Mouse (Mus musculus) midbrain, embryonic 16.5 days (tissue): Measurements from ENCODE around the gene Nr2f2. TPM values are rescaled to one million over a fixed set of nuclear protein-coding genes. Genes with fewer than 3 reads are reported as not detected.

Experiments
- ATAC-seq: fragments of 200-750 bp; cut with Nextera tagmentation; 2 replicates; pipeline ENCODE4 v1.8.0; 2017; ENCODE audit warnings: moderate TSS enrichment
- H3K27ac ChIP-seq: fragments of 300-500 bp; sonication (generic); 2 replicates; pipeline ENCODE4 v1.5.1; 2014; ENCODE audit warnings: mild to moderate bottlenecking, low read length, mixed read lengths
- H3K27me3 ChIP-seq: fragments of 300-500 bp; sonication (generic); 2 replicates; pipeline ENCODE4 v1.6.1; 2014; ENCODE audit warnings: low read depth, low read length, mixed read lengths; ENCODE audit not compliant: control insufficient read depth, insufficient read depth
- H3K36me3 ChIP-seq: fragments of 300-500 bp; sonication (generic); 2 replicates; pipeline ENCODE4 v1.6.1; 2014; ENCODE audit warnings: mild to moderate bottlenecking, low read length, moderate library complexity, mixed read lengths; ENCODE audit not compliant: control insufficient read depth, insufficient read depth
- H3K4me1 ChIP-seq: fragments of 300-500 bp; sonication (generic); 2 replicates; pipeline ENCODE4 v1.6.1; 2014; ENCODE audit warnings: mild to moderate bottlenecking, low read length, mixed read lengths; ENCODE audit not compliant: control insufficient read depth, insufficient read depth
- H3K4me2 ChIP-seq: fragments of 300-500 bp; sonication (generic); 2 replicates; pipeline ENCODE4 v1.6.1; 2014; ENCODE audit warnings: mild to moderate bottlenecking, low read length, mixed read lengths
- H3K4me3 ChIP-seq: fragments of 300-500 bp; sonication (generic); 2 replicates; pipeline ENCODE4 v1.5.1; 2014; ENCODE audit warnings: low read depth, mild to moderate bottlenecking, low read length, moderate library complexity, mixed read lengths
- H3K9ac ChIP-seq: fragments of 300-500 bp; sonication (generic); 2 replicates; pipeline ENCODE4 v1.6.1; 2014; ENCODE audit warnings: low read depth, low read length, mixed read lengths
- H3K9me3 ChIP-seq: fragments of 300-500 bp; sonication (generic); replicated peaks from 2 replicates; pipeline ENCODE4 v1.6.1; 2014; ENCODE audit warnings: mild to moderate bottlenecking, low read length, mixed read lengths; ENCODE audit not compliant: control insufficient read depth, poor library complexity, severe bottlenecking
- WGBS: fragments of 180-500 bp; shearing (Covaris S2); extraction: QIAGEN DNeasy Blood & Tissue Kit; methylation state at CpG from one replicate; pipeline ENCODE4 v1.1.7; 2014; 5-methylcytosine and 5-hydroxymethylcytosine counted together
- polyA plus RNA-seq: library from polyadenylated mRNA; unstranded; fragments of >200 nt; fragmentation: Nextera tagmentation; extraction: Ambion mirVana; gene quantifications from 2 replicates; pipeline ENCODE4 v1.2.1, GENCODE M21; 2015

The Nr2f2 gene
- polyA plus RNA-seq, 1 experiment from 2014 or later: 78.0 TPM

DNA sequence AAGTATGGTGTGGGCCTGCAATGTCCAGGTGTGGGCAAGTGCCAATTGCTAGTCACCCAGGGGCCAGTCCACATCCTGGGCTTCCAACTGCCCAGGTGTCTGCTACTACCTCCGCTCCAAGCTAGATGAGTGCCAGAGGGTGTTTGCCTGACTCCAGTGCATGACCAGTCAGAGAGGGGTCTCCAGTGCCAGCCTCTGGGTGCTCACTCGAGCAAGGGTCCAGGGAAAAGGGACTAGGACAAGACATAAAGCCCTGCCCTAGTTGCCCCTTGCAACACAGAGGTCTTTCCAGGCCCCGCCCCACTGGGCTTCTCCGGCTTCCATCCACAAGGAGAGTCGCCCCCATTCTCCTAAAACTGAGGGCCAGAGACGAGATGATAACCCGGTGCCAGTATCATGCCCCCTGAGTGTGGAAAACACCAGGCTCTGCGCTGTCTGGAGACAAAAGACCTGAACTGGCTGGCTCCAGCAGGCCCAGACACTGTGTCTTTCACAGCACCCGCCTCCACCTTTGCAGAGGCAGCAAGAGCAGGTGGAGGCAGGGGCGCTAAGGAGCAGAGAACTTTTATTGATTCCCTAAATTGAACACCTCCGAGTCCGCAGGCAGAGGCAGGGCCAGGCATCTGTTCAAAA lies 26.4 kb downstream of the Nr2f2 start:
- peak overlapping the region; percentile 61 for H3K27ac ChIP-seq

DNA sequence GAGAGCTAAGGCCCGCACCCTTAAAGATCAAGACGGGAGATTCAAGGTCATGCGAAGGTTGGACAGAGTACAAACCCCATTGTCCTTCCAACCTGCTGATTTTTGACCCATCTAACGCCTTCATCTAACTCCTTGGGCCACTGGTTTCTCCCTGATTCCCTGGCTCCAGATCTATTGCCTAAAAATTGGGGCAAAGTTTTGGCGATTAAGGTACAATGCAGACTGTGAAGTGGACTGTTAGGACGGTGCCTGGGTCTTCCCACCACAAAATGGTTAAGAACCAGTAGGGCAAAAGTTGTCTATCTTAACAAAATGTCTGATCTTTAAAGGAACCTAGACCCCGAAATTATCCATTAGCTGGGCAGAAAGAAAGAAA lies 28.3 kb downstream of the Nr2f2 start:
- no peaks in the 10 kb centered on the region for H3K9me3 ChIP-seq
- no peak overlapping the region for H3K4me3 ChIP-seq
- ATAC-seq: no peak
- no peaks in the 10 kb centered on the region for H3K36me3 ChIP-seq
- 12% methylated on average over 7 of the region's 7 CpGs for WGBS
- H3K27me3 ChIP-seq: peaks cover 53% of the 10 kb centered on the region
- H3K9ac ChIP-seq: no peak overlapping the region
- H3K27ac ChIP-seq: peak overlapping the region; percentile 74
- H3K4me1 ChIP-seq: peaks cover 6% of the 10 kb centered on the region; the same call in 1 of the 2 replicates
- no peak overlapping the region for H3K4me2 ChIP-seq

More for the DNA sequence above, 26.4 kb downstream of the Nr2f2 start:
- WGBS: 20% methylated on average over 12 of the region's 12 CpGs
- H3K9ac ChIP-seq: 0 out of 2 replicates have a peak overlapping the region, but pooled peaks have one; percentile 20
- H3K4me3 ChIP-seq: no peak overlapping the region
- H3K9me3 ChIP-seq: no peaks in the 10 kb centered on the region
- ATAC-seq: no peak
- H3K27me3 ChIP-seq: peaks cover 54% of the 10 kb centered on the region
- no peaks in the 10 kb centered on the region for H3K36me3 ChIP-seq
- H3K4me1 ChIP-seq: peaks cover 8% of the 10 kb centered on the region; the same call in 1 of the 2 replicates
- no peak overlapping the region for H3K4me2 ChIP-seq

DNA sequence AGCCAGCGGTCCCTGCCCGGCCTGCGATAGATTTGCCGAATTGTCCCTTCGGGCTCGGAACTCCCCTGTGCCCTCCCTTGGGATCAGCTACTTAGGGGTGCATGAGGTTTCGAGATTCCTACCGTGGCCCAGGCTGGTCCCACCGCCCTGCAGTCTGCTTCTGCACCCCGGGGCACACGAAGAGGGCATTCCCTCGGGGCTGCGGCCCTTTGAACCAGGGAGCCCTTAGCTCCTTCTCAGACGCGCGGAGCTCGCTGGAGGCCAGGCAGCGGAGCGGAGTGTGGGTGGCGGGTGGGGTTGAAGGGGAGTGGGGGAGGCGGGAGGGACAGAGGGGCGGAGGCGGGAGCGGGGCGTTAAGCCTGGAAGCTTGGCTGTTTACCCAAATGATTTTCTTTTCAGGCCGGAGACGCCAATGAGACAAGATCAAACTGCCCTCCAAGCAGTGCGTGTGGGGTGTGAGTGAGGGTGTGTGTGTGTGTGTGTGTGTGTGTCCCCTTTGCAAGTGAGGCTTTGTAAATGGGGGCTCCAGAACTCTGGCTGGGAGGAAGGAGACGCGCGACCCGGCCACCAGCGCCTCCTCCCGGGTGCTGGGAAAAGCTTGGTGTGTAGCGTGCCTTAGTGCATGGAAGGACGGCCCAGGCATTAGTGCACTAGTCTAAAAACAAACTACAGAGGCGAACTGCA lies 28.8 kb downstream of the Nr2f2 start:
- H3K4me2 ChIP-seq: peak overlapping the region; percentile 44
- no peaks in the 10 kb centered on the region for H3K36me3 ChIP-seq
- peaks cover 56% of the 10 kb centered on the region for H3K27me3 ChIP-seq
- peak overlapping the region; percentile 74 for H3K27ac ChIP-seq
- peaks cover 6% of the 10 kb centered on the region; the same call in 1 of the 2 replicates for H3K4me1 ChIP-seq
- H3K9ac ChIP-seq: peak overlapping the region; percentile 50
- peak overlapping the region; percentile 14; the same call in 1 of the 2 replicates for H3K4me3 ChIP-seq
- H3K9me3 ChIP-seq: no peaks in the 10 kb centered on the region
- peak; percentile 55; the same call in 1 of the 2 replicates for ATAC-seq
- WGBS: 2% methylated on average over 37 of the region's 37 CpGs

DNA sequence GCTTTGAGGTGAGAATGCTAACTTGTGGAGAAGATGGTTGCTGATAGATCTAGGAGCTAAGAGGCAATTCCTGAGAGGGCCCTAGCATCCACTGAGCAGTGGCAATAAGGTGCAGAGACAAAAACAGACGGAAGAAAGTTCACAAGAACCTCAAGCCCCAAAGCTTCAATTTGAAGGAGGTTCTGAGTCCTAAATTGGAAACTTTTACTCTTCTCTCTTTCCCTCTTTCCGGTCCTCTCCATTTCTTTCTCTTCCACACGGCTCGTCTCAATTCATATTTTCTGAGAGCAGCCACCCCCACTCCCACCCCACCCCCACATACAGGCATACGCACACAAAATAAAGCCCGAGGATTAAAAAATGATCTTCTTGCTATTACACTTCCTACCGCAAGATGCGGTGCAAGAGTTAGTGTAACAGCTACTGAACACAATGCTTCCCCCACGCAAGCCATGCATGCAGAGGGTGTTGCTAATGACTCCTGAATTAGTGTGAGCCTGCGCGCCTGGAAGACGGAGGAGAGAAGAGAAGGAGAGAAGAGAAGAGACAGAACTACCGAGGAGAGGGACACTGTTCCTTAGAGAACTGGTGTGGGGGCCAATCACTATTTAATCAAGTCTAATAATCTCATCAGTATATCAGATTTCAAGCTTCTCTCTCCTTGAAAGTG lies 29.8 kb downstream of the Nr2f2 start:
- no peak for ATAC-seq
- H3K9me3 ChIP-seq: no peaks in the 10 kb centered on the region
- 11% methylated on average over 13 of the region's 13 CpGs for WGBS
- H3K4me1 ChIP-seq: peaks cover 6% of the 10 kb centered on the region; the same call in 1 of the 2 replicates
- peak overlapping the region; percentile 6; the same call in 1 of the 2 replicates for H3K4me2 ChIP-seq
- H3K4me3 ChIP-seq: no peak overlapping the region; the same call in 1 of the 2 replicates
- H3K27me3 ChIP-seq: peaks cover 62% of the 10 kb centered on the region
- peak overlapping the region; percentile 48; the same call in 1 of the 2 replicates for H3K27ac ChIP-seq
- H3K36me3 ChIP-seq: no peaks in the 10 kb centered on the region
- no peak overlapping the region for H3K9ac ChIP-seq

DNA sequence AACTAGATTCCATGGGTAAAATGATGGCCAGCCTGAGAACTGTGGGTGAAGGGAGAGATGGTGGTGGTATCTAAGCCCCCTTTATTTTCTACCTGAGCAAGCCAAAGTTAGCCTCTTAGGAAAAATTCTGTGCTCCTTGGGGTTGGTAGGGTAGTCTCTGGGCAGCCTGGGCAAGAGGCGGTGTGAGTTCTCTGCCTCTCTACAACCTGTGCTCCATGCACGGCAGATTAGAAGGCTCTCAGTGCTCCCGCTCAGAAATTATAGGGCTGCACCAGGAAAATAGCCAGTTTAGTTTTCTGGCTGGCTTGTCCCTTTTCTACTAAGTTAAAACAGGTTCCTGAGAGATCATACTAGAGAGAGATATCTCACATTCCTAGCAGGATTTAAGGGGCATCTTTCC lies 30.4 kb downstream of the Nr2f2 start:
- Histone ChIP-seq H3K36me3 (no peaks in the 10 kb centered on the region), H3K9me3 (no peaks in the 10 kb centered on the region), H3K9ac (no peak overlapping the region), H3K27me3 (peaks cover 59% of the 10 kb centered on the region), H3K27ac (peak overlapping the region; percentile 48; the same call in 1 of the 2 replicates), H3K4me3 (no peak overlapping the region; the same call in 1 of the 2 replicates), H3K4me2 (peak overlapping the region; percentile 6; the same call in 1 of the 2 replicates), H3K4me1 (peaks cover 6% of the 10 kb centered on the region)
- 33% methylated on average over 3 of the region's 3 CpGs for WGBS
- no peak for ATAC-seq

DNA sequence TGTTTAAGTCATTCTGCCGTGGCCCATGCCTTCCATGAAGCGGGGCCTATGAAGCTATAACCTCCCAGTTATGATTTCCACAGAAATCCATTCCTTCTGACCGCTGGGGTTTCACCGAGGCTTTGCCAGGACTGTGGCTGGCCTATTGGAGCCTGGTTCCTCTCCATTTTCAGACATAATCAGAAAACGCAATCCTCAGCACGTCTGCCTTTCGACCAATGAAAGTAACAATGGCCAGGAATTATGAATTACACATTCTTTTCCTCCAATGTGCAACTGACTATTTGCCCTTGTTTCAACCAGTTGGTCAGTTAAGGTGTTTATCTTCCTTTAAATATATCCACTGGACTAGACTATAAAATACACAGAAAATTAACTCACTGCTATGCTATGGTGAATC lies 31.1 kb downstream of the Nr2f2 start:
- Histone ChIP-seq H3K27ac (peak overlapping the region; percentile 50), H3K4me3 (no peak overlapping the region), H3K9me3 (no peaks in the 10 kb centered on the region), H3K36me3 (no peaks in the 10 kb centered on the region), H3K9ac (0 out of 2 replicates have a peak overlapping the region, but pooled peaks have one; percentile 1), H3K4me1 (peaks cover 6% of the 10 kb centered on the region), H3K4me2 (no peak overlapping the region), H3K27me3 (peaks cover 59% of the 10 kb centered on the region)
- ATAC-seq: no peak
- WGBS: 8% methylated on average over 7 of the region's 7 CpGs

DNA sequence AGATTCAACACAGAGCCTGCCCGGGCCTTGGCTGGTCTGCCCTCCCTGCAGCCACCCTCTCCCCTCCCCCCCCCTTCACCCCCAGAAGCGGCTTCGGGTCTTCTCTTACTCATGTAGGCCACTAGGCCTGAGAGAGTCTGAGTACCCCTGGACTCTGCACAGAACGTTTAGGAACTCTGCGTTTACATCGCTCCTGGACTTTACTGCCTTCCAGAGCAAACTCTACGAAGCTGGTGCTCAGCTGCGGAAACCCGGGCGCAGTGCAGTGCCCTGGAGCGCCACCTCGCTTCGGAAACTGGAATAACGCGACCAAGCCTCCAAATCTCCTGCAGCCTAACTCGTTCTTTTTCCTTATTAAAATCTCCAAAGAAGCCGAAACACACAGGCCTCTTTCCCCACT lies 31.7 kb downstream of the Nr2f2 start:
- Histone ChIP-seq H3K27ac (peak overlapping the region; percentile 67), H3K36me3 (no peaks in the 10 kb centered on the region), H3K9me3 (no peaks in the 10 kb centered on the region), H3K4me3 (no peak overlapping the region), H3K27me3 (peaks cover 54% of the 10 kb centered on the region), H3K4me2 (peak overlapping the region; percentile 41), H3K4me1 (peaks cover 6% of the 10 kb centered on the region), H3K9ac (no peak overlapping the region)
- peak; percentile 55; the same call in 1 of the 2 replicates for ATAC-seq
- under 1% methylated on average over 16 of the region's 17 CpGs for WGBS

DNA sequence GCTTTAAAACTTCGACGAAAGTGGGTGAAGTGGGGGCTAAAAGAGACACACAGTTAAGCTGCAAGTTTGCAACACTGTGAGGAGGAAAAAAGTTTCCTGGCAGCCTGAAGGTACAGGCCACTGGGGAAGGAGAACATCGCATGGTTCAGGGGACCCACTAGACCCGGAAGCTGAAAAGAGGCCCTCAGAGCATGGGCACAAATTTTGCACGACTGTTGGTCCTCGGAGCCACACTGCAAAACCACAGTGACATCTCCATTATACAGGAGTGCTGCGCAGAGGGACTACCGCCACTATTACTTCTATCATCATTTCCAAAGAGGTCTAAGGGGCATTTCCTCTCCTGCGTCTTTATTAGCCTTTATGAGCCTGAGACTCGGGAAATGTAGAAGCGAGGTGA lies 32.7 kb downstream of the Nr2f2 start:
- no peak for ATAC-seq
- H3K27ac ChIP-seq: peak overlapping the region; percentile 44
- H3K4me1 ChIP-seq: peaks cover 6% of the 10 kb centered on the region
- peaks cover 51% of the 10 kb centered on the region for H3K27me3 ChIP-seq
- no peak overlapping the region for H3K9ac ChIP-seq
- H3K36me3 ChIP-seq: no peaks in the 10 kb centered on the region
- 11% methylated on average over 11 of the region's 11 CpGs for WGBS
- H3K4me3 ChIP-seq: no peak overlapping the region
- H3K9me3 ChIP-seq: no peaks in the 10 kb centered on the region
- no peak overlapping the region for H3K4me2 ChIP-seq
